Mouse (Mus musculus) sigmoid colon, adult 10 weeks (tissue): ENCODE results near the gene Rad23a. TPM values are rescaled to one million over a fixed set of nuclear protein-coding genes. Genes with fewer than 3 reads are reported as not detected.

Source experiments
- polyA plus RNA-seq: library from polyadenylated mRNA; stranded (reverse); fragments of 350-450 nt; fragmentation: Illumina TruSeq; extraction: RNeasy Lipid Tissue Mini Kit (QIAGEN cat#74804); gene quantifications from one replicate; pipeline ENCODE4 v1.2.3, GENCODE M21; 2014; ENCODE audit warnings: low read depth, low replicate concordance

Gene Rad23a
- 3.5 TPM for polyA plus RNA-seq

DNA sequence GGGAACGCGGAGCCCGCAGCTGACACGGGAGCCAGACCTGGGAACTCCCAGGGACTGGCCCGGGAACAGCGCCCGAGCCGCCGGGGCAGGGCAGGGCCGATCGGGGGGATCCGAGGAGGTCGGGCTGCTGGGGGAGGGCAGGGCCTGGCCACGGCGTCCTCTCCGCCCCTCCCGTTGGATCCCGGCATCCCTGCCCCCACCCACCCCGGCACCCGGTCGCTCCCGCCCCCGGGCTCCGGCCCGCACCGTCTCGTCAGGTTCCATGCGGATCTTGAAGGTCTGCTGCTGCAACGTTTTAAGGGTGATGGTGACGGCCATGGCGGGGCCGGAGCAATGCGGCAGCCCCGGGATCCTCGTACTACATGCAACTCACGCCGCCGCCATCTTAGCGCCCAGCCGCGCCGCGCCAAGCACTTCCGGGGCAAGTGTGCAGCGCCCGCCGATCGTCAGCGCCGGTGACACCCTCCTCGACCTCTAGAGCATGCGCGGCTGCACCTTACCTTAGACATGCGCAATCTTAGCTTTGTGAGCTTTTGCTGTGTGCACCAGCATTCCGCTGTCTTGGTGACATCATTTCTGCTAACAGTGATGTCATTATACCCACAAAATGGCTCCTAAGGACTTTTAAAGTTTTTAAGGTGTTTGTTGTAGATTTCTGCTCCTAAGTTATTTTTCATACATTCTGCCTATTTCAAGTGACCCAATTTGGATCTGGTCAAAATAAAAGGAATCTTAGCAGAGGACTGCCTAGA is at the start of gene Rad23a:
Rad23a (minus strand) TSS at position 418 of the 752 bp plus-strand sequence.

DNA sequence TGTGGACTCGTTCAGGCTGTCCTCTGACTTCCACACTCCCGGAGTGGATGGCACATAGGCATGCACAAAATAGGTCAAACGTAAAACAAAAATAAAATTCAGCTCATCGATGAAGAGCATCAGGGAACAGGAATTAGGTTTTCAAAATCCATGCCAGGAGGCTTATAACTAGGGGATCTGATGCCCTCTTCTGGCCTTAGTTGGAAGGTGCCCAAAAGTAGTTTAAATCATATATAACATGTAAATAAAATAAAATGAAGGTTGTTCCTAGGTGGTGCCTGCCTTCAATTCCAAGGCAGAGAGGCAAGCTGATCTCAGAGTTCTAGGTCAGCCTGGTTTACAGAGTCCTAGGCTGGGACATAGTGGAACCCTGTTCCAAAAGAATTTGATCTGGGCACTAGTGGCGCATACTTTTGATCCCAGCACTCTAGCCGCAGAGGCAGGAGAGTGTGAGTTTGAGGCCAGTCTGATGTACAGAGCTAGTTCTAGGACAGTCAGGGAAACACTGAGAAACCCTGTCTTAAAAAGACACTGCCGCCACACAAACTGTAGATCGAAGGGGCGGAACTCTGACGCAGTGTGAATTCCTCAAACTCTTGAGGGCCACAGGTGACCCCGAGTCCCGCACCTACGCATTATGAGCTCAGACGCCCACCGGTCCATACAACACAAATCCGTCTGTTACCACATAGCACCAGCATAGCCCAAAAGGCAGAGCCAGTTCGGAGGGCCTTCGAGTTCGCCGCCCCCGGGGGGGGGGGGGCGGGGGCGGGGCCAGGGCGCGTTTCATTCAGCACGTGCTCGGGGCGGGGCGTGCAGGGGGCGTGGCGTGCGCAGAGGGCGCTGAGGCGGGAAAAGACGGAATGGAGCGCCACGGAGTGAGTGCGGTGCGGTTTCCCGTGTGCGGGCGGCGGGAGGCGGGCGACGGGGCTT is 31.2 kb upstream of the Rad23a start, which contains the start of gene Syce2:
Syce2 (plus strand) TSS at position 736 of the 933 bp plus-strand sequence.

DNA sequence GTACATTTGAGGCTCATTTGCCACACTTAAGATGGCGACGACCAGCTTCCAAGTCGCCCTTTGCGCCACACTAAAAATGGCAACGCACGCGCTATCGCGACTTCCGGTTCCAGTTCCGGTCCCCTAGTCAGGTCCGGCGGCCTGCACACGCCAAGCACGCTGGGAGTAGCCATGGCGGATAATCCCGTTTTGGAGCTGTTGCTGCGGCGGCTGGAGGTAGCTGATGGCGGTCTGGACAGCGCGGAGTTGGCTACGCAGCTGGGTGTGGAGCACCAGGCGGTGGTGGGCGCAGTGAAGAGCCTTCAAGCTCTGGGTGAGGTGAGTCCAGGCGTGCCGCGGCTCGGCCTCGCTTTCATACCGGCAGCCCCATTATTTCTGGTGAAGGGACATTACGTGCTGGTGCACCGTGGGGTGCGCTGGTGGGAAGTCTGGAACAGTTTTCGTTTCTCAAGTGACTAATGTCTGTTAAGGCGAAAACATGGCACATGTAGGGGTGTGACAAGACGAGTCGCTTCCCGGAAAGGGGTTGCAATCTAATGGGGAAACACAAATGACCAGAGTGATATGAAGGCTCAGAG is 16.5 kb upstream of the Rad23a start, which contains the start of gene Farsa:
Farsa (plus strand) TSS at position 126 of the 578 bp plus-strand sequence.

DNA sequence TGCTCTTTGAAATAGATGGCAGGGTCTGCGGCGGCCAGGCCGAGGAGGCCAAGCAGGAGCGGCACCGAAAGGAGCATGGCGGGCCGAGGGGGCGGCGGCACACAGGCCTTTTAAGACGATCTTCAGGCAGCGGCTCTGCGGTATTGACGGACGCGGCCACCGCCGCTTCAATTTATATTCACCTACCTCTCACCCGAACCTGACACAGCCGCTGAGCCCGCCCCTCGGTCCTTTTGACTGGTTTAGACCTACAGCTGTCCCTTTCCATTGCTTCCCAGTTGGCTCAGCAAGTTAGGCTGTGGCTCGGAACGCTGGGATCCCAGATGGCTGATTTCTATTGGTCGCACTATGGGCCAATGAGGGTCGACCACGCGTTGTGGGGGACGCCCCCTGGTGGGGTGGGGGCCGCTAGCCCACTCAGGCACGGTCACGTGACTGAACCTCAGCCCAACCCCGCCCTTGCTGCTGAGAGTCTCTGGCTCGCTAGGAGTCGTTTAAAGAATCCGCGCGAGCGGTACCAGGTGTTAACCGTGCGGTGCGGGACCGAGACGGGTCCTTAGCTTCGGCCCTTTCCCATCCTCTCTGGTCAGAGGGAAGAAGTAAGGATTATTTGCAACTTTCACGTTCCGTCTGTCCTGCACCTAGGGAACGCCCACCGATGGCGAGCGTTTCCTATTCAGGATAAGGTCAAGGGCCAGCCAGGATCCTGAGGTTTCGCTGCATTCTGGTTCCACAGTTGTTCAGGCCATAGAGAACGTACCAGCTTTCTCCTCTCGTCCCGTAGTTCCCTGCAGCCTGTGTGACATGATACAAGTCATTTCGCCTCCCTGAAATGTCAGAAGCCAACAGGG is 6.5 kb upstream of the Rad23a start, which contains the start of gene Calr:
Calr (minus strand) TSS at position 213 of the 851 bp plus-strand sequence.

DNA sequence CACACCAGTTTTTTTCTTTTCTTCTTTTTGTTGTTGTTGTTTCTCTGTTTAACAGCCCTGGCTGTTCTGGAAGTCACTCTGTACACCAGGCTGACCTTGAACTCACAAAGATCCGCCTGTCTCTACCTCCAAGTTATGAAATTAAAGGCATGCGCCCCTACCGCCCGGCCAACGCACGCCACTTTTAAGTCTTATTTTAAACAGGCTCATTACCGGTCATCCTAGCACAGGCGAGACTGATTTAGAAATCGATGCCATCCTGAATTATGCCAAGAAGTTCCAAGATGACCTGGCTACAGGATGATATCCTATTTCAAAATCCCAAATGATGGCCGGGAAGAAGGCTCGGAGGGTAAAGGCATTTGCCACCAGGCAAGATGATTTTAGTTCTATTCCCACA is 9.0 kb downstream of the Rad23a start, which contains the start of gene Gadd45gip1:
Gadd45gip1 (plus strand) TSS at position 33 of the 400 bp plus-strand sequence.

DNA sequence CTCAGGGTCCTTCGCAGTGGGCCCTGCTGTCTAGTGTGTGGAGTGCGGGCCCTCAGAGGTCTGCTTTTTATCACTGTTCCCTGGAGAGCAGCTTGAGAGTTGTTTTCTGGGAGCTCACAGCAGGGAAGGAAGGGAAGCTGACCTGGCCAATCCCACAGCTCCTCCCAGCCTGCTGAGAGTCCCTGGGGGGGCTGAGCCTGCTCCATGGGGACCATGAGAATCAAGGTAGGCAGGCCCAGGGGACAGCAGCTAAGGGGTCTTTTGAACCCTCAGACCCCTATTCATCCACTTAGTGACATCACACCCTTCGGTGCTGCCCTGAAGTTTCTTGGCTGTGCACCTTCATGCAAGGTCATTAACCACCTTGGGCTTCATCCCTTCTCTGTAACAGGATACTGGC is 17.7 kb downstream of the Rad23a start, which contains the start of gene Dand5:
Dand5 (minus strand) TSS at position 101 of the 400 bp plus-strand sequence.

DNA sequence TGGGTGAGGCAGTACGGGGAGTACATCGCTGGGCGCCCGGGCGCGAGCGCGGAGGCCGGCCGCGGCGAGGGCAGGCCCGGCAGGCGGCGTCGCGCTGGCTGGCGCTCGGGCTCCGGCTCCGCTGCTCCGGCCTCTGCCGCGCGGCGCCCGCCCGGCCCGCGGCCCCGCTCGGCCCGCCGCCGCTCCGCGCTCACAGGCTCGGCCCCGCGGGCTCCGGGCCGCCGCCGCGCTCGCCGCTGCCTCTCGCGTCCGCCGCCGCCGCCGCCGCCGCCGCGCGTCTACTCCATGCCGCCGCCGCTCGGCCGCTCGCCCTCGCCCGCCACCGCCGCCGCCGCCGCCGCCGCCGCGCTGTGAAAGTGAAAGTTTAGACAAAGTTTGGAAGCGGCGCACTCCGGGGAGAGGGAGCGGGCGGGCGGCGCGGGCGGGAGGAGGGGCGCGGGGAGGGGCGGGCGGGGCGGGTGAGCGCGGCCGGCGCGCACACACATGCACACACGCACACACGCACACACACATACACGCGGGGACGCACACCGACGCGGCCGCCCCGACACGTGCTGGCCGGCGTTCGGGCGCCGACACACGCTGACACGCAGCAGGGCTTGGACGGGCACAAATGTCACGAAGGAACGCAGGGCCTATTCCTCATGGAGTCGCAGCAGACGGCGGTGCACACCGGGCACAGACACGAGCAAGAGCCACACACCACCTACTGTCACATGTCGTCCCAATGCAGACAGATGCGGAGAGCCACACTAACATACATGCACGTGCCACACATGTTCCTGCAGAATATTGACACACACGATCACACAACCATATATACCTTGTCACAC is 40.2 kb downstream of the Rad23a start, which contains the start of gene Nfix:
Nfix (minus strand) TSS at position 346 of the 833 bp plus-strand sequence.

Other genes starting within 250 kb of the Rad23a start
- gene Ier2, start 177.8 kb downstream of the Rad23a start, polyA plus RNA-seq: 5.6 TPM
- 12.7 TPM for gene Trmt1, start 154.4 kb downstream of the Rad23a start, polyA plus RNA-seq
- 2.2 TPM for gene Nacc1, start 152.8 kb downstream of the Rad23a start, polyA plus RNA-seq
- not detected for gene Lyl1, start 139.2 kb downstream of the Rad23a start, polyA plus RNA-seq
- not detected for gene G430095P16Rik, start 117.7 kb downstream of the Rad23a start, polyA plus RNA-seq
- 19.0 TPM for gene Nfix, start 40.3 kb downstream of the Rad23a start, polyA plus RNA-seq
- 1.5 TPM for gene Dand5, start 17.8 kb downstream of the Rad23a start, polyA plus RNA-seq
- 0.66 TPM for gene Gadd45gip1, start 9.1 kb downstream of the Rad23a start, polyA plus RNA-seq
- gene Calr, start 6.3 kb upstream of the Rad23a start, polyA plus RNA-seq: 491 TPM
- 4.9 TPM for gene Farsa, start 16.3 kb upstream of the Rad23a start, polyA plus RNA-seq
- 9.3 TPM for gene Syce2, start 31.4 kb upstream of the Rad23a start, polyA plus RNA-seq
- 36.1 TPM for gene Gcdh, start 53.3 kb upstream of the Rad23a start, polyA plus RNA-seq
- 0.38 TPM for gene Klf1, start 61.3 kb upstream of the Rad23a start, polyA plus RNA-seq
- 11.0 TPM for gene Dnase2a, start 67.9 kb upstream of the Rad23a start, polyA plus RNA-seq
- not detected for gene Mast1, start 96.7 kb upstream of the Rad23a start, polyA plus RNA-seq
- not detected for gene Rtbdn, start 106.3 kb upstream of the Rad23a start, polyA plus RNA-seq
- not detected for gene Gm49661, start 128.8 kb upstream of the Rad23a start, polyA plus RNA-seq
- gene Prdx2, start 128.9 kb upstream of the Rad23a start, polyA plus RNA-seq: 27.1 TPM
- 2.4 TPM for gene Rnaseh2a, start 129.1 kb upstream of the Rad23a start, polyA plus RNA-seq
- 1.7 TPM for gene Junb, start 138.1 kb upstream of the Rad23a start, polyA plus RNA-seq
- 26.9 TPM for gene Hook2, start 149.9 kb upstream of the Rad23a start, polyA plus RNA-seq
- 3.1 TPM for gene Best2, start 173.9 kb upstream of the Rad23a start, polyA plus RNA-seq
- gene Asna1, start 184.6 kb upstream of the Rad23a start, polyA plus RNA-seq: 11.1 TPM
- gene Trir, start 186.2 kb upstream of the Rad23a start, polyA plus RNA-seq: 13.3 TPM
- gene Tnpo2, start 196.2 kb upstream of the Rad23a start, polyA plus RNA-seq: 12.3 TPM
- gene Fbxw9, start 219.4 kb upstream of the Rad23a start, polyA plus RNA-seq: 2.6 TPM
- not detected for gene Gm5741, start 227.3 kb upstream of the Rad23a start, polyA plus RNA-seq
- gene Dhps, start 231.1 kb upstream of the Rad23a start, polyA plus RNA-seq: 23.2 TPM
- gene Wdr83os, start 240.1 kb upstream of the Rad23a start, polyA plus RNA-seq: 5.8 TPM
- 2.8 TPM for gene Wdr83, start 240.6 kb upstream of the Rad23a start, polyA plus RNA-seq
- 9.3 TPM for gene Man2b1, start 242.6 kb upstream of the Rad23a start, polyA plus RNA-seq